Mouse (Mus musculus): ENCODE results near the gene Olfr47. TPM values are rescaled to one million over a fixed set of nuclear protein-coding genes. Genes with fewer than 3 reads are reported as not detected.

The Olfr47 gene
- total RNA-seq (2023) = not detected in 2 replicates

DNA sequence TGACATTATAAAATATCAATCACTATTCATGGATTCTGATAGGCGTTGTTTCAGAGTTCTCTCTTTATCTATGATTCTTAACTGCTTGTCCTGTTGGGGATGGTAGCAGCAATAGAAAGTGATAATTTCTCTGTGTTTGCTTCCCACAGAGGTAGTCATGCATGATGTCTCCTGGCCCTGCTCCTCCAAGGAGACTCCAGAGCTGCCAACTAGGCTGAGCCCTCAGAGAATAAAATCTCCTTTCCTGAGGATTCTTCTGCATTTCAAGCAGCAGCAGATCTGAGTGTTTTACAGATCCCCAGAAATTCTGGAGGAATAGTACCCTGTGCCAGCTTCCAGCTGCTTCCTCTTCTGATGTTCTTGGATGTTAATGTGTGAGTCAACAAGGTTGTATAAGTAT lies at the start of gene Olfr47:
Gene Olfr47 (plus strand): TSS at position 275 of the 400 bp plus-strand sequence.

DNA sequence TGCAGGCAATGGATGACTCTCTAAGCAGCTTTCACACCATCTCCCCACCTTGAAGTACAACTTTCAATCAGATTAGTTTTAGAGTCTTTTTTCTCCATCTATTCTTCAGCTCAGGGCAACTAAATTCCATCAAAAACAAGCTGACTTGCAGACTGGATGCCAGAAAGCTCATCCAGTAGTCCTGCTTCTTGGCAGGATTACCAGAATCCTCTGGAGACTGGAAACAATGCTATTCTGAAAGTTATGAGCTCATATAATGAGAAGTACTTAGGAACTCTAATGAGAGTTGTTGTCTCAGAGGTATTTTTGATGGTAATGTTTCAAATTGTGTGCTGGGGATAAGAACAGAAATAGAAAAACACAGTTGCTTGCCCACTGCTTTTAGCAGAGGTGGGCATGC lies 34.5 kb upstream of the Olfr47 start, which contains the start of gene Olfr435:
Gene Olfr435 (plus strand): TSS at position 366 of the 400 bp plus-strand sequence.

DNA sequence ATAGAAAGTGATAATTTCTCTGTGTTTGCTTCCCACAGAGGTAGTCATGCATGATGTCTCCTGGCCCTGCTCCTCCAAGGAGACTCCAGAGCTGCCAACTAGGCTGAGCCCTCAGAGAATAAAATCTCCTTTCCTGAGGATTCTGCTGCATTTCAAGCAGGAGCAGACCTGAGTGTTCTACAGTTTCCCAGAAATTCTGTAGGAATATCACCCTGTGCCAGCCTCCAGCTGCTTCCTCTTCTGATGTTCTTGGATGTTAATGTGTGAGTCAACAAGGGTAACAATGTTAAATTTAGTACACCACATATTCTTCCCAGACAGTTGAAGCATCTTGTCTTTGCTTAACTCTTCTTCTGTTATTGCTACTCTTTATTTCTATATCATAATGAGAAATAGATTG lies 18.5 kb upstream of the Olfr47 start, which contains the start of gene Olfr434:
Gene Olfr434 (plus strand): TSS at position 149 of the 400 bp plus-strand sequence.

DNA sequence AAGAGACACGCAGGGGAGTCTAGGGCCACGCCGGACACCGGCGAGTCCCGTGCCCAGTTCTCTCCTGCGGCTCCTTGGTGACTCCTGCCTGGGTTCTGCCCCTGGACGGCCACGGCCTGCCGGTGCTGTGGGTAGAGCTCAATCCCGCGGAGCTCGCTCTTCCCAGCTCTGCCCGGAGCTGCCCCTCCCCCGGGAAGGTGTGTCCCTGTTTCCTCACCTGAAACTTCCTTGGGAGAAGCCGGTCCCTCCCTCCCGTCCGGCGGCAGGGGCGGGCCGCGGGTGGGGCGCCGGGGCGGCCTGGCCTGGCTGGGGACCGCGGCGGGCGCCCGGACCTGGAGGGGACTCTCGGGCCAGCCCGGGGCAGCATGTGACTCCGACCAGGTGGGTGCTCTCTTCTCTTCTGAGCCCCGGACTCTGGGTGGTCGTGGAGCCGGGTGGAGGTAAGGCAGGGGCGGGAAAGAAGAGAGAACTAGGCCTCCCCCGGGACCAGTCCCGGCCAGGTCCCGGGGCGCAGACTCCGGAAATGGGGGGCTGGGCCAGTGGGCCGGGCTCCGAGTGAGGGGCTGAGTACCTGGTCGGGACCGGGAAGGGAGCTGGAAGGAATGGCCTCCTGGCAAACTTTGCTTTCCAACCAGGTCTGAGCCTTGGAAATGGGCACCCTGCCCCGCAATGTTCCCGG lies 34.2 kb downstream of the Olfr47 start, which contains the start of gene Arhgef5:
Gene Arhgef5 (plus strand): TSS at position 220 of the 679 bp plus-strand sequence.

Other genes with a start within 250 kb of the Olfr47 start
- gene Olfr441, start 125.2 kb upstream of the Olfr47 start, total RNA-seq (2023) = not detected in 2 replicates
- gene Olfr237-ps1, start 85.0 kb upstream of the Olfr47 start, total RNA-seq (2023) = not detected in 2 replicates
- not detected in 2 replicates for gene Olfr437, start 68.2 kb upstream of the Olfr47 start, total RNA-seq (2023)
- gene Olfr13, start 59.4 kb upstream of the Olfr47 start, total RNA-seq (2023) = not detected in 2 replicates
- not detected in 2 replicates for gene Olfr435, start 34.4 kb upstream of the Olfr47 start, total RNA-seq (2023)
- gene Olfr434, start 18.5 kb upstream of the Olfr47 start, total RNA-seq (2023) = not detected in 2 replicates
- 0.60 and 0.88 TPM in 2 replicates for gene Arhgef5, start 34.1 kb downstream of the Olfr47 start, total RNA-seq (2023)
- gene Nobox, start 78.0 kb downstream of the Olfr47 start, total RNA-seq (2023) = not detected in 2 replicates